Mouse (Mus musculus) B cell, adult 62 days (primary cell): ENCODE results near the gene Src. TPM values are rescaled to one million over a fixed set of nuclear protein-coding genes. Genes with fewer than 3 reads are reported as not detected.

Source experiments
- total RNA-seq: library from RNA; stranded (reverse); gene quantifications from 4 replicates; pipeline ENCODE4 v1.2.4, GENCODE M21; 2023

The Src gene
- 1.4 to 2.3 TPM (median 2.1 TPM) in 4 replicates for total RNA-seq

DNA sequence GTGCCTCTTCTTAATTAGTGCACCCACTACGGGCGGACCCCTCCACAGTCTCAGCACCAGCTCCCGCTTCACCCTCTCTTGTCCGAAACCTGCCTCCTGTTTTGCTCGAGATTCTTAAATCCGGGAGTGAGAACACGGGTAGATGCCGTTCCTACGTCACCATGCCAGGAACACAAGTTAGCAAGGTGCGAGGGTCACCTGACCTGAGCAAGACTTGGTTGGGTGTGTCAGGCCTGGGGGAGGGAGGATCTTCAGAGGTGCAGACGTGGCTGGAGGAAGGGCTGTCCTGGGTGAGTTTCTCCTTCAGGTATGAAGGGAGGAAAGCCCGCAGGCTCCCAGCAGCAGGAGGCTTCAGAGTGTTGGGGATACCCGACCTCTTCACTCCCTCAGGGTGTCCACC, at the start of gene Src:
Gene Src (plus strand): TSS at position 239 of the 400 bp plus-strand sequence.

Other genes with a start within 250 kb of the Src start
- gene Rbl1, start 213.9 kb upstream of the Src start, total RNA-seq, result 16.1 to 19.7 TPM (median 17.9 TPM) in 4 replicates
- 99.7 to 107 TPM (median 103 TPM) in 4 replicates for gene Rpn2, start 139.4 kb upstream of the Src start, total RNA-seq
- 0.23 TPM in 1 of 4 replicates, not detected in the others for gene Mroh8, start 138.9 kb upstream of the Src start, total RNA-seq
- not detected in 4 replicates for gene Ghrh, start 70.9 kb upstream of the Src start, total RNA-seq
- 19.9 to 21.6 TPM (median 20.8 TPM) in 4 replicates for gene Manbal, start 50.9 kb upstream of the Src start, total RNA-seq
- not detected in 4 replicates for gene Nnat, start 141.6 kb downstream of the Src start, total RNA-seq
- gene Blcap, start 152.8 kb downstream of the Src start, total RNA-seq, result 31.4 to 40.0 TPM (median 34.9 TPM) in 4 replicates